Mouse (Mus musculus) limb, embryonic 11.5 days (tissue): ENCODE measurements at regions not wholly inside any gene's neighbourhood (a gene's known extent, or its start where the extent isn't known, plus 50 kb on each side); places are given as distances from the start of the nearest gene placed in this dataset.

Source experiments
- ATAC-seq: fragments of 200-750 bp; cut with Nextera tagmentation; 2 replicates; pipeline ENCODE4 v1.8.0; 2017; ENCODE audit warnings: low read depth; ENCODE audit not compliant: insufficient number of reproducible peaks, low FRiP score, low TSS enrichment
- DNase-seq: peaks from one replicate; pipeline ENCODE4 v3.0.0-alpha.2; 2015; ENCODE audit warnings: low spot score
- H3K27ac ChIP-seq: fragments of 300-500 bp; sonication (generic); replicated peaks from 2 replicates; pipeline ENCODE4 v1.5.1; 2014; ENCODE audit warnings: low read depth, mild to moderate bottlenecking, low read length
- H3K27me3 ChIP-seq: fragments of 300-500 bp; sonication (generic); 2 replicates; pipeline ENCODE4 v1.6.1; 2014; ENCODE audit warnings: mild to moderate bottlenecking, low read length, mixed read lengths; ENCODE audit not compliant: control insufficient read depth, insufficient read depth
- H3K36me3 ChIP-seq: fragments of 300-500 bp; sonication (generic); 2 replicates; pipeline ENCODE4 v1.6.1; 2014; ENCODE audit warnings: mild to moderate bottlenecking, low read length, moderate library complexity, mixed read lengths; ENCODE audit not compliant: control insufficient read depth, insufficient read depth
- H3K4me1 ChIP-seq: fragments of 300-500 bp; sonication (generic); 2 replicates; pipeline ENCODE4 v1.6.1; 2014; ENCODE audit warnings: low read length, mixed read lengths; ENCODE audit not compliant: control insufficient read depth, insufficient read depth
- H3K4me2 ChIP-seq: fragments of 300-500 bp; sonication (generic); 2 replicates; pipeline ENCODE4 v1.6.1; 2014; ENCODE audit warnings: low read depth, mild to moderate bottlenecking, moderate library complexity; ENCODE audit not compliant: severe bottlenecking
- H3K4me3 ChIP-seq: fragments of 300-500 bp; sonication (generic); 2 replicates; pipeline ENCODE4 v1.5.1; 2014; ENCODE audit warnings: low read depth, low read length
- H3K9ac ChIP-seq: fragments of 300-500 bp; sonication (generic); 2 replicates; pipeline ENCODE4 v1.6.1; 2014; ENCODE audit warnings: mild to moderate bottlenecking, low read length
- H3K9me3 ChIP-seq: fragments of 300-500 bp; sonication (generic); 2 replicates; pipeline ENCODE4 v1.6.1; 2016; ENCODE audit warnings: low read length; ENCODE audit not compliant: control insufficient read depth
- WGBS: fragments of 180-500 bp; shearing (Covaris S2); extraction: QIAGEN DNeasy Blood & Tissue Kit; methylation state at CpG from one replicate; pipeline ENCODE4 v1.1.7; 2014; 5-methylcytosine and 5-hydroxymethylcytosine counted together

DNA sequence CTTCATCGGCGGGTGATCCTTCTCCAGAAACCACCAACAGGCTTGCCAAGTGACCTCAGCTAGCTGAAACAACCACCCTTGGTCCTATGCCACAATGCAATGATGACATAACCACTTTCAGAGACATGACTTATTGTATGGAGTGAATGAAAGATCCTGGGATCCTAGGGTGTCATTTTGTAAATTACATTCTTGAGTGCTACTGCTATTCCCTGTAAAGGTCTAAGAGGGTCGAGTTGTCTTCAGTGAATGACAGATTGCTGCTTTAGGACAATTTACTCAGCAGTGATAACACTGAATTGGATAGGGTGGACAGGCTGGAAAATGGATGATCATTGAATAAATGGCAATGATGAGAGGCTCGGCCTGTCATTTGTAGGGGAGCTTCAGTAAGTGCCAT is 692.4 kb downstream of the Gm9008 start:
- no peak for DNase-seq
- no peak for ATAC-seq
- H3K4me2 ChIP-seq, result no peak overlapping the region
- WGBS, result 79% methylated on average over 4 of the region's 4 CpGs
- no peaks in the 10 kb centered on the region for H3K27me3 ChIP-seq
- no peak overlapping the region for H3K4me3 ChIP-seq
- no peak overlapping the region for H3K9ac ChIP-seq
- H3K27ac ChIP-seq, result no peak overlapping the region
- no peaks in the 10 kb centered on the region for H3K4me1 ChIP-seq
- H3K36me3 ChIP-seq, result no peaks in the 10 kb centered on the region
- no peaks in the 10 kb centered on the region for H3K9me3 ChIP-seq

DNA sequence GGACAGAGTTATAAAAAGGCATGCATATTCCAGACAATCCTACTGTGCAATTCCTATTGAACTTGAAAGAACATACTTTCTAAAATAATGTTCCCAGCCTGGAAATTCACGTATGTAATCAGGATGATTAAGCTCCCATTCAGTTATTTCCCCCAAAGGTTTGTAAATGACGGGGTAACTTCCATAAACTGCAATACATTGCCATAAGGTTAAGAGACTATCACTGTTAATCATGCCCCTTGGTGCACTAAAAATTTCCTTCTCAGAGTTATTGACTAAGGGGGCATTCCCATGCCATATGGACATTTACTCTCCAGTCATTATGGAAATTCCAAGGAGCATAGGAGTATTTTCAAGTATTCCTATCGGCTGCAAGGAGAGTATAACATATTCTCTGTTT is 697.6 kb downstream of the Gm9008 start:
- no peak overlapping the region for H3K4me3 ChIP-seq
- no peak overlapping the region for H3K27ac ChIP-seq
- no peaks in the 10 kb centered on the region for H3K36me3 ChIP-seq
- H3K27me3 ChIP-seq, result no peaks in the 10 kb centered on the region
- H3K9me3 ChIP-seq, result no peaks in the 10 kb centered on the region
- WGBS, result 39% methylated on average over 3 of the region's 3 CpGs
- no peak overlapping the region for H3K9ac ChIP-seq
- DNase-seq (no peak), ATAC-seq (no peak)
- H3K4me2 ChIP-seq, result no peak overlapping the region
- H3K4me1 ChIP-seq, result no peaks in the 10 kb centered on the region

DNA sequence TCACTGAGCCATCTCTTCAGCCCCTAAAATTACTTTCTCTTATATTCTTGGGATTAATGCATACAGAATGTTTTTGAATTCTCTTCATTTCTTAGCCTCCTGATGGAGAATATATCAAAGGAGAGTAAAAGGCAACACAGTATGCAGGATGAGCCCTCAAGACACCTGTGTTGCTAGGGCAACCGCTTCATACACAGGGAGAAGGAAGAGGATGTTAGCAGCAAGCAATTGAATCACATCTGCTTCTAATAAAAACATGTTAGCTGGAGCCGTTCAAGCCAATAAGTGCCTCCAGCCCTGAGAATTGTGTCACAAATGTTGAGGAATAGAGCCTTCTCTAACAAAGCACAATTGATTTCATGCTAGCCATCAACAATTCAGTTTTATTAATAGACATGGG is 698.0 kb downstream of the Gm9008 start:
- ATAC-seq (peak; percentile 82; the same call in 1 of the 2 replicates), DNase-seq (peak; percentile 41)
- WGBS, result 28% methylated on average over 2 of the region's 2 CpGs
- Histone ChIP-seq H3K4me2 (no peak overlapping the region), H3K27me3 (no peaks in the 10 kb centered on the region), H3K4me3 (no peak overlapping the region), H3K9ac (no peak overlapping the region), H3K36me3 (no peaks in the 10 kb centered on the region), H3K9me3 (no peaks in the 10 kb centered on the region), H3K27ac (no peak overlapping the region), H3K4me1 (no peaks in the 10 kb centered on the region)

GRCm38 (mm10) chr6:75782680-75783079 is 714.9 kb downstream of the Gm9008 start:
- Histone ChIP-seq H3K4me1 (no peaks in the 10 kb centered on the region), H3K9ac (no peak overlapping the region), H3K27me3 (no peaks in the 10 kb centered on the region), H3K4me2 (no peak overlapping the region), H3K9me3 (no peaks in the 10 kb centered on the region), H3K27ac (no peak overlapping the region), H3K36me3 (no peaks in the 10 kb centered on the region), H3K4me3 (no peak overlapping the region)
- DNase-seq (no peak), ATAC-seq (no peak)
- 63% methylated on average over 20 of the region's 20 CpGs for WGBS

DNA sequence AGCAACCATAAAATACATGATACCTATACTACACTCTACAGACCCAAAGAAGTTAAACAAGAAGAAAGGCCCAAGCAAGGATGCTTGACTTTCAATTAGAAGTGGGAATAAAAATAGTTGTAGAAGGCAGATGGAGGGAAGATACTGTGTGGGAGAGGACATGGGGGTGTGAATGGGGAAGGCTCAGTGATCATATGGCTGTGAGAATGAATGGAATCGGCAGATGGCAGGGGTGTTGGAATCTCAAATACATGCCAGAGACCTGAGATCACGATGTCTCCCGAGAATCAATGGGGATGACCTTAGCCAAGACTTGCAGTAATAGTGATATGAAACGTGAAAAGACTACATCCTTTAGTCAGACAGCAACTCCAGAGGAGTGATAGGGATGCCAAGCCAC is 734.5 kb downstream of the Gm9008 start:
- no peak overlapping the region for H3K4me2 ChIP-seq
- 81% methylated on average over 4 of the region's 4 CpGs for WGBS
- ATAC-seq (no peak), DNase-seq (no peak)
- H3K4me3 ChIP-seq, result no peak overlapping the region
- no peak overlapping the region for H3K9ac ChIP-seq
- no peak overlapping the region for H3K27ac ChIP-seq
- H3K36me3 ChIP-seq, result no peaks in the 10 kb centered on the region
- no peaks in the 10 kb centered on the region for H3K9me3 ChIP-seq
- H3K27me3 ChIP-seq, result no peaks in the 10 kb centered on the region
- H3K4me1 ChIP-seq, result no peaks in the 10 kb centered on the region

GRCm38 (mm10) chr6:75756184-75756583 is 741.4 kb downstream of the Gm9008 start:
- Histone ChIP-seq H3K4me3 (no peak overlapping the region), H3K9ac (no peak overlapping the region), H3K9me3 (no peaks in the 10 kb centered on the region), H3K27me3 (no peaks in the 10 kb centered on the region), H3K27ac (no peak overlapping the region), H3K4me2 (no peak overlapping the region), H3K36me3 (no peaks in the 10 kb centered on the region), H3K4me1 (no peaks in the 10 kb centered on the region)
- 68% methylated on average over 2 of the region's 2 CpGs for WGBS
- no peak for DNase-seq
- ATAC-seq, result no peak
